Mouse (Mus musculus) testis, adult 2 months (tissue): ENCODE results near the gene Zdhhc14. TPM values are rescaled to one million over a fixed set of nuclear protein-coding genes. Genes with fewer than 3 reads are reported as not detected.

Source experiments
- H3K27ac ChIP-seq: fragments of 200-500 bp; 2 replicates; pipeline ENCODE4 v1.5.1; 2012; ENCODE audit warnings: low read depth, low read length; ENCODE audit not compliant: control insufficient read depth, insufficient read depth
- H3K27me3 ChIP-seq: fragments of 200-500 bp; 2 replicates; pipeline ENCODE4 v1.6.1; 2012; ENCODE audit warnings: mild to moderate bottlenecking, low read length, moderate library complexity; ENCODE audit not compliant: control insufficient read depth, insufficient read depth
- H3K36me3 ChIP-seq: fragments of 200-500 bp; 2 replicates; pipeline ENCODE4 v1.6.1; 2012; ENCODE audit warnings: mild to moderate bottlenecking, low read length; ENCODE audit not compliant: control insufficient read depth, insufficient read depth
- H3K4me1 ChIP-seq: fragments of 200-500 bp; 2 replicates; pipeline ENCODE4 v1.6.1; 2012; ENCODE audit warnings: low read length; ENCODE audit not compliant: control insufficient read depth, insufficient read depth
- H3K4me3 ChIP-seq: fragments of 200-500 bp; 2 replicates; pipeline ENCODE4 v1.5.1; 2012; ENCODE audit warnings: low read depth, mild to moderate bottlenecking, low read length, moderate library complexity, mixed read lengths; ENCODE audit not compliant: control insufficient read depth
- CTCF ChIP-seq: fragments of 200-500 bp; IDR thresholded peaks from 2 replicates; pipeline ENCODE4 v1.5.1; 2012; ENCODE audit warnings: low read depth, mild to moderate bottlenecking, inconsistent platforms, low read length, moderate library complexity; ENCODE audit not compliant: control insufficient read depth, insufficient read depth, insufficient replicate concordance
- POLR2A ChIP-seq: fragments of 200-500 bp; IDR thresholded peaks from 2 replicates; pipeline ENCODE4 v1.6.1; 2012; ENCODE audit warnings: low read depth, mild to moderate bottlenecking, inconsistent platforms, low read length, moderate library complexity; ENCODE audit not compliant: control insufficient read depth
- polyA plus RNA-seq: library from polyadenylated mRNA; depleted of rRNA; stranded (reverse); fragments of >200 nt; gene quantifications from 2 replicates; pipeline ENCODE4 v1.2.3, GENCODE M21; 2012

Zdhhc14 gene
- polyA plus RNA-seq, 1 experiment: 3.9 TPM

DNA sequence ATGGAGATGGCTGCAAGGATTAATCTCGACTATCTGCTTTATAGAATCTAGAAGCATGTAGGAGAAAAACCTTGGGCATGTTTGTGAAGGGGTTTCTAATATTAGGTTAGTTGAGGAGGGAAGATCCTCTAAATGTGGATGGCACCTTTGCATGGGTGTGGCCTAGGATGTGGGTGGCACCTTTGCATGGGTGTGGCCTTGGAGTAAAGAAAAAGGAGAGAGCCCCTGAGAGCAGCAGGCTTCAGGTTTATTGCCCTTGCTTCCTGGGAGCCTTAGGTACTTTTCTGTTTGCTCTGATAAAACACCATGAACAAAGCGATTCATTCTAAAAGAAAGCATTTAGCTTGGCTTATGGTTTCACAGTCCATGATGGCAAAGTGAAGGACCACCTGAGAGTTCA lies 62.2 kb downstream of the Zdhhc14 start:
- TF ChIP-seq POLR2A (no peak), CTCF (no peak)
- Histone ChIP-seq H3K4me3 (no peak overlapping the region), H3K4me1 (no peaks in the 10 kb centered on the region), H3K27ac (no peak overlapping the region), H3K36me3 (no peaks in the 10 kb centered on the region), H3K27me3 (no peaks in the 10 kb centered on the region)

- TF ChIP-seq POLR2A: no peak
- TF ChIP-seq CTCF: no peak
- no peaks in the 10 kb centered on the region for H3K36me3 ChIP-seq
- H3K4me1 ChIP-seq: no peaks in the 10 kb centered on the region
- no peaks in the 10 kb centered on the region for H3K27me3 ChIP-seq
- no peak overlapping the region for H3K4me3 ChIP-seq
- H3K27ac ChIP-seq: no peak overlapping the region
Observed at GRCm38 (mm10) chr17:5556568-5556967, 64.2 kb downstream of the Zdhhc14 start.

- H3K36me3 ChIP-seq: no peaks in the 10 kb centered on the region
- no peak for TF ChIP-seq POLR2A
- no peak for TF ChIP-seq CTCF
- H3K4me1 ChIP-seq: no peaks in the 10 kb centered on the region
- H3K27me3 ChIP-seq: no peaks in the 10 kb centered on the region
- H3K27ac ChIP-seq: no peak overlapping the region
- H3K4me3 ChIP-seq: no peak overlapping the region
Observed at GRCm38 (mm10) chr17:5560212-5560611, 67.9 kb downstream of the Zdhhc14 start.

DNA sequence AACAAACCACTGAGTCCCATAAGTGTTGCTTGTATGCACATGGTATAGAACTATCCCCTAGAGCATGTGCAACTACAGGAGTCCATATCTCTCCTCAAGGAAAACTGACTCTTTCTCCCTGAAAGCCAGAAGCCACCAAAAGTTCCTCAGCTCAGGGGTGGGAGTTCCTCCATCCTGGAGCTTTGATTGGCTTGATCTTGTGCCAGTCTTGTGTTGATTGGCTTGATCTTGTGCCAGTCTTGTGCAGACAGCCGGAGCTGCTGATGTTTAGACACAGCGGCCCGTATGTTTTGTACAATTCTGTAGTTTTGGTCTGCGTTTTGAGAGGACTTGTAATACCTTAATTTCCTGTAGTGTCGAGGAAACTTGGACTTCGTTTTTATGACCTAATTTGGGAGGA lies 70.8 kb downstream of the Zdhhc14 start:
- Histone ChIP-seq H3K4me3 (no peak overlapping the region), H3K36me3 (no peaks in the 10 kb centered on the region), H3K27ac (no peak overlapping the region), H3K27me3 (no peaks in the 10 kb centered on the region), H3K4me1 (no peaks in the 10 kb centered on the region)
- TF ChIP-seq POLR2A: no peak

- TF ChIP-seq POLR2A (no peak), CTCF (no peak)
- no peak overlapping the region for H3K4me3 ChIP-seq
- H3K36me3 ChIP-seq: no peaks in the 10 kb centered on the region
- H3K4me1 ChIP-seq: no peaks in the 10 kb centered on the region
- H3K27ac ChIP-seq: no peak overlapping the region
- H3K27me3 ChIP-seq: no peaks in the 10 kb centered on the region
Observed at GRCm38 (mm10) chr17:5566006-5566405, 73.6 kb downstream of the Zdhhc14 start.

- Histone ChIP-seq H3K4me3 (no peak overlapping the region), H3K4me1 (no peaks in the 10 kb centered on the region), H3K27me3 (no peaks in the 10 kb centered on the region), H3K27ac (no peak overlapping the region), H3K36me3 (no peaks in the 10 kb centered on the region)
- TF ChIP-seq CTCF (no peak), POLR2A (no peak)
Observed at GRCm38 (mm10) chr17:5567943-5568342, 75.6 kb downstream of the Zdhhc14 start.

- Histone ChIP-seq H3K36me3 (no peaks in the 10 kb centered on the region), H3K27ac (no peak overlapping the region), H3K4me3 (no peak overlapping the region), H3K4me1 (no peaks in the 10 kb centered on the region), H3K27me3 (no peaks in the 10 kb centered on the region)
- no peak for TF ChIP-seq CTCF
Observed at GRCm38 (mm10) chr17:5569131-5570030, 77.0 kb downstream of the Zdhhc14 start.
